Comparison of ENCODE assay signal across 10 mouse cellular contexts in the genomic region with DNA sequence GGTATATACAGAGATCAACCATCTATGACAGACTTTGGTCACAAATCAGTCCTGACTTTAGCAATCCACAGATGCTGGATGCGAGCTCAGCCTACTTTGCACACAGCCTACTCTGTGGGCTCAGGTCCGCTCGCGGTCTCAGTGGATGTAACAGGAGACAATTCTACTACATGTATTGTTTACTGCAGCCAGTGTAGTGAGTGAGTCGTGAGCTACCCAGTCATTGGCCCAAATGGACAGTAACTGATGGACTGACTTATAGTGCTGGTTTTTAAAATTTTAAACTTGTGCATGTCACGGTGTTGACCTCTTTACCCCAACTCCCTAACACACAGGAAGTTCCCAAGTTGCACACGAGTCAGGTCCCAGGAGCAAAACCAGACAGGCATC. TPM values are rescaled to one million over a fixed set of nuclear protein-coding genes. Genes with fewer than 3 reads are reported as not detected.
A peak's percentile ranks its signal among the peaks of the same experiment; 100 is the strongest.
DNase-seq lines count a peak whose midpoint lies in the region; ATAC-seq and TF ChIP-seq lines count a peak whose summit lies in the region.
"Had no signal": no experiment of that assay in that cellular context is flagged by ENCODE, and none has a peak within 500 bp of the region (broad histone marks: within the 10 kb centered on the region; RNA-seq: fewer than 3 reads in every experiment).

No protein-coding gene starts in this region.

- TF ChIP-seq CTCF in lung, embryonic 14.5 days (IDR thresholded peaks at IDR 0.05; ENCODE audit: low read depth): no peak

- peaks cover 20% of the 10 kb centered on the region for H3K36me3 ChIP-seq in erythroblast, embryonic 14.5 days (ENCODE audit: control insufficient read depth)
- H3K36me3 ChIP-seq in lung, embryonic 14.5 days (ENCODE audit: insufficient read depth): peaks cover 9% of the 10 kb centered on the region
- peaks cover 9% of the 10 kb centered on the region; the same call in 1 of the 2 replicates for H3K36me3 ChIP-seq in hindbrain, embryonic 14.5 days (replicated peaks; ENCODE audit: control insufficient read depth, insufficient read depth)
- peaks cover 9% of the 10 kb centered on the region for H3K36me3 ChIP-seq in neural tube, embryonic 13.5 days

- 73% methylated on average over 7 of the region's 7 CpGs for WGBS in lung, embryonic 14.5 days
- 77% methylated on average over 7 of the region's 7 CpGs for WGBS in hindbrain, embryonic 14.5 days
- 72% methylated on average over 7 of the region's 7 CpGs for WGBS in neural tube, embryonic 13.5 days

- no peaks in the 10 kb centered on the region for H3K27me3 ChIP-seq in erythroblast, embryonic 14.5 days (ENCODE audit: control insufficient read depth)
- no peaks in the 10 kb centered on the region for H3K27me3 ChIP-seq in lung, embryonic 14.5 days (ENCODE audit: insufficient read depth, low read length)
- H3K27me3 ChIP-seq in hindbrain, embryonic 14.5 days (ENCODE audit: control insufficient read depth, insufficient read depth, low read length): 0 out of 2 replicates have a peak, but pooled peaks cover 3% of the 10 kb centered on the region
- peaks cover 16% of the 10 kb centered on the region for H3K27me3 ChIP-seq in neural tube, embryonic 13.5 days

- H3K4me1 ChIP-seq in erythroblast, embryonic 14.5 days (ENCODE audit: control insufficient read depth): peaks cover 63% of the 10 kb centered on the region
- H3K4me1 ChIP-seq in lung, embryonic 14.5 days (ENCODE audit: insufficient read depth): peaks cover 12% of the 10 kb centered on the region
- H3K4me1 ChIP-seq in hindbrain, embryonic 14.5 days (replicated peaks; ENCODE audit: control insufficient read depth, insufficient read depth, low read length): peaks cover 27% of the 10 kb centered on the region
- peaks cover 61% of the 10 kb centered on the region for H3K4me1 ChIP-seq in neural tube, embryonic 13.5 days (replicated peaks)

- H3K27ac ChIP-seq in lung, embryonic 14.5 days (ENCODE audit: low read depth): no peak overlapping the region
- no peak overlapping the region for H3K27ac ChIP-seq in hindbrain, embryonic 14.5 days
- no peak overlapping the region for H3K27ac ChIP-seq in neural tube, embryonic 13.5 days (replicated peaks)

- H3K9me3 ChIP-seq in erythroblast, embryonic 14.5 days (ENCODE audit: control insufficient read depth, low read length): no peaks in the 10 kb centered on the region
- H3K9me3 ChIP-seq in lung, embryonic 14.5 days (ENCODE audit: low read depth, low read length): no peaks in the 10 kb centered on the region
- H3K9me3 ChIP-seq in hindbrain, embryonic 14.5 days (ENCODE audit: control insufficient read depth, low read length): no peaks in the 10 kb centered on the region
- H3K9me3 ChIP-seq in neural tube, embryonic 13.5 days: no peaks in the 10 kb centered on the region

- peak overlapping the region; percentile 75; the same call in 1 of the 2 replicates for H3K4me2 ChIP-seq in lung, embryonic 14.5 days
- H3K4me2 ChIP-seq in hindbrain, embryonic 14.5 days (replicated peaks): peak overlapping the region; percentile 66; the same call in 1 of the 2 replicates
- peak overlapping the region; percentile 75 for H3K4me2 ChIP-seq in neural tube, embryonic 13.5 days

- H3K9ac ChIP-seq in lung, embryonic 14.5 days: no peak overlapping the region
- H3K9ac ChIP-seq in hindbrain, embryonic 14.5 days: no peak overlapping the region
- no peak overlapping the region for H3K9ac ChIP-seq in neural tube, embryonic 13.5 days

- no peak for DNase-seq in lung, embryonic 14.5 days
- DNase-seq in lung, postnatal 36 days: no peak
- DNase-seq in hindbrain, embryonic 14.5 days (ENCODE audit: low spot score): no peak
- DNase-seq in spleen, adult 18-20 months: no peak
- DNase-seq in adrenal gland, postnatal 4 days (ENCODE audit: low spot score in 2 of 2): no peak

- H3K4me3 ChIP-seq in erythroblast, embryonic 14.5 days (replicated peaks): peak overlapping the region; percentile 87
- peak overlapping the region; percentile 89; the same call in 1 of the 2 replicates for H3K4me3 ChIP-seq in lung, embryonic 14.5 days (ENCODE audit: low read depth, low read length)
- no peak overlapping the region for H3K4me3 ChIP-seq in hindbrain, embryonic 14.5 days (replicated peaks; ENCODE audit: low read length)
- H3K4me3 ChIP-seq in neural tube, embryonic 13.5 days: peak overlapping the region; percentile 78; the same call in 1 of the 2 replicates

- no peak for ATAC-seq in erythroblast, adult 5-6 weeks (replicated peaks; ENCODE audit: low FRiP score, poor library complexity, severe bottlenecking)
- no peak for ATAC-seq in lung, embryonic 14.5 days (ENCODE audit: insufficient read depth)
- ATAC-seq in hindbrain, embryonic 14.5 days (ENCODE audit: low FRiP score): no peak
- no peak for ATAC-seq in neural tube, embryonic 13.5 days (ENCODE audit: low read depth)

RNA-seq across cellular contexts. Expression of a gene that starts 1.4 kb away (rescaled TPM):
- polyA plus RNA-seq in erythroblast, embryonic 14.5 days (2012): 4.0 TPM in 2 replicates
- 23.4 and 30.0 TPM in 2 replicates for total RNA-seq in erythroblast, adult 5-6 weeks (2015; ENCODE audit: low replicate concordance)
- total RNA-seq in erythroblast, adult 5-6 weeks (2017; ENCODE audit: low replicate concordance): 23.4 TPM in 2 replicates
- 30.7 and 33.8 TPM in 2 replicates for polyA plus RNA-seq in lung, embryonic 14.5 days (2014; fragmentation: Nextera tagmentation; extraction: Ambion mirVana)
- polyA plus RNA-seq in hindbrain, embryonic 14.5 days (2014; fragmentation: Nextera tagmentation; extraction: Ambion mirVana): 21.8 and 24.4 TPM in 2 replicates
- 16.6 and 16.8 TPM in 2 replicates for polyA plus RNA-seq in neural tube, embryonic 13.5 days (2015; fragmentation: Nextera tagmentation; extraction: Ambion mirVana)
- 10 to 100 TPM; 75.1 to 78.2 TPM for total RNA-seq in adrenal gland, postnatal 4 days (2021)

RNA-seq across cellular contexts. Expression of a gene that starts 52.5 kb away (rescaled TPM):
- 0.02 TPM in 1 of 2 replicates, not detected in the other for polyA plus RNA-seq in erythroblast, embryonic 14.5 days (2012)
- total RNA-seq in erythroblast, adult 5-6 weeks (2015; ENCODE audit: low replicate concordance): not detected in 2 replicates
- total RNA-seq in erythroblast, adult 5-6 weeks (2017; ENCODE audit: low replicate concordance): not detected in 2 replicates
- not detected in 2 replicates for polyA plus RNA-seq in lung, embryonic 14.5 days (2014; fragmentation: Nextera tagmentation; extraction: Ambion mirVana)
- polyA plus RNA-seq in hindbrain, embryonic 14.5 days (2014; fragmentation: Nextera tagmentation; extraction: Ambion mirVana): not detected in 2 replicates
- not detected in 2 replicates for polyA plus RNA-seq in neural tube, embryonic 13.5 days (2015; fragmentation: Nextera tagmentation; extraction: Ambion mirVana)
- total RNA-seq in adrenal gland, postnatal 4 days (2021): not detected
- total RNA-seq: gastrocnemius, postnatal 14 days had no signal
- polyA plus RNA-seq: C2C12 had no signal
